35 mouse cellular contexts compared by ENCODE assay signal in genomic region chr17:42573786-42574185, GRCm38 (mm10). TPM values are rescaled to one million over a fixed set of nuclear protein-coding genes. Genes with fewer than 3 reads are reported as not detected.
"Had no signal": no experiment of that assay in that cellular context is flagged by ENCODE, and none has a peak within 500 bp of the region (broad histone marks: within the 10 kb centered on the region; RNA-seq: fewer than 3 reads in every experiment).

No protein-coding gene starts in this region.

- H3K4me1 ChIP-seq: heart, embryonic 10.5 days; heart, embryonic 15.5 days; hindbrain, embryonic 10.5 days; hindbrain, embryonic 12.5 days; hindbrain, embryonic 13.5 days; hindbrain, embryonic 15.5 days; intestine, embryonic 15.5 days had no signal

- H3K27ac ChIP-seq: heart, adult 2 months; heart, embryonic 10.5 days; heart, embryonic 13.5 days; heart, embryonic 15.5 days; hindbrain, embryonic 10.5 days; hindbrain, embryonic 12.5 days; hindbrain, embryonic 13.5 days; hindbrain, embryonic 14.5 days; hindbrain, embryonic 15.5 days; hindbrain, postnatal 0 days; intestine, embryonic 15.5 days; kidney, embryonic 15.5 days; kidney, postnatal 0 days; layer of hippocampus, adult 2 months; left cerebral cortex, adult 2 months had no signal

- H3K4me3 ChIP-seq: heart, adult 2 months; heart, embryonic 10.5 days; heart, embryonic 12.5 days; heart, embryonic 13.5 days; heart, embryonic 15.5 days; hindbrain, embryonic 10.5 days; hindbrain, embryonic 12.5 days; hindbrain, embryonic 13.5 days; hindbrain, embryonic 15.5 days; intestine, embryonic 15.5 days; kidney, embryonic 15.5 days; layer of hippocampus, adult 2 months; left cerebral cortex, adult 2 months had no signal

- H3K9ac ChIP-seq: heart, embryonic 12.5 days; heart, embryonic 13.5 days; heart, embryonic 15.5 days; hindbrain, embryonic 12.5 days; hindbrain, embryonic 13.5 days; hindbrain, embryonic 14.5 days; hindbrain, embryonic 15.5 days; intestine, embryonic 15.5 days; kidney, embryonic 15.5 days had no signal

- ATAC-seq: hindbrain, embryonic 16.5 days; hindbrain, postnatal 0 days; inflammation-experienced regulatory T-cells, adult 6 months; intestine, embryonic 15.5 days; intestine, embryonic 16.5 days; intestine, postnatal 0 days had no signal

- H3K4me2 ChIP-seq: heart, embryonic 11.5 days; heart, embryonic 12.5 days; heart, embryonic 13.5 days; heart, embryonic 15.5 days; hindbrain, embryonic 12.5 days; hindbrain, embryonic 13.5 days; hindbrain, embryonic 14.5 days; hindbrain, embryonic 15.5 days; intestine, embryonic 15.5 days; kidney, embryonic 15.5 days had no signal

- H3K9me3 ChIP-seq: heart, embryonic 10.5 days; heart, embryonic 12.5 days; heart, embryonic 13.5 days; heart, embryonic 15.5 days; hindbrain, embryonic 10.5 days; hindbrain, embryonic 12.5 days; hindbrain, embryonic 13.5 days; hindbrain, embryonic 15.5 days; intestine, embryonic 15.5 days; kidney, embryonic 15.5 days had no signal

- H3K36me3 ChIP-seq: heart, embryonic 10.5 days; heart, embryonic 12.5 days; heart, embryonic 13.5 days; heart, embryonic 15.5 days; hindbrain, embryonic 10.5 days; hindbrain, embryonic 12.5 days; hindbrain, embryonic 13.5 days; hindbrain, embryonic 15.5 days; intestine, embryonic 15.5 days; kidney, embryonic 15.5 days had no signal

- H3K27me3 ChIP-seq: heart, embryonic 12.5 days; heart, embryonic 13.5 days; heart, embryonic 15.5 days; hindbrain, embryonic 12.5 days; hindbrain, embryonic 13.5 days; hindbrain, embryonic 15.5 days; intestine, embryonic 15.5 days; kidney, embryonic 15.5 days had no signal

- DNase-seq: heart, adult 18-20 months; heart, adult 2 months; heart, postnatal 10 days; heart, postnatal 14 days; heart, postnatal 36 days; heart, postnatal 4 days; kidney, postnatal 10 days; layer of hippocampus, adult 9-11 months; layer of hippocampus, postnatal 36 days had no signal

RNA-seq across cellular contexts. Expression of gene Opn5, which starts 37.4 kb away (rescaled TPM):
- polyA plus RNA-seq: heart, adult 2 months; heart, embryonic 10.5 days; heart, embryonic 11.5 days; heart, embryonic 12.5 days; heart, embryonic 13.5 days; heart, embryonic 14.5 days; heart, embryonic 15.5 days; heart, embryonic 16.5 days; heart, postnatal 0 days; hindbrain, embryonic 11.5 days; hindbrain, embryonic 12.5 days; hindbrain, embryonic 13.5 days; hindbrain, embryonic 14.5 days; hindbrain, postnatal 0 days; inflammation-experienced regulatory T-cells, adult 6 months; intestine, embryonic 14.5 days; intestine, embryonic 15.5 days; intestine, embryonic 16.5 days; intestine, postnatal 0 days; large intestine, adult 2 months had no signal
